Mouse (Mus musculus) layer of hippocampus, adult 9-11 months (tissue): ENCODE results near the gene Ddx41.
A peak's percentile ranks its signal among the peaks of the same experiment; 100 is the strongest.
"Not testable (repeated sequence)": the region's sequence is repeated elsewhere in the genome, so short reads cannot be mapped to it uniquely, and the experiment has no call there.

Source experiments
- DNase-seq: peaks from one replicate; pipeline ENCODE4 v3.0.0; 2022

Ddx41 gene

GRCm38 (mm10) chr13:55536194-55537175 is at the start of gene Ddx41:
TSS of gene Ddx41 (minus strand) at chr13:55536658.
- peak; percentile 100 for DNase-seq

- DNase-seq, result no peak
These were observed 41.6 kb upstream of the Ddx41 start for GRCm38 (mm10) chr13:55578086-55578485.

- DNase-seq, result not testable (repeated sequence)
These were observed 40.4 kb upstream of the Ddx41 start for GRCm38 (mm10) chr13:55576872-55577271.

GRCm38 (mm10) chr13:55575932-55576331 is 39.5 kb upstream of the Ddx41 start:
- DNase-seq, result no peak

GRCm38 (mm10) chr13:55574321-55574720 is 37.9 kb upstream of the Ddx41 start:
- DNase-seq, result no peak

GRCm38 (mm10) chr13:55573432-55573831 is 37.0 kb upstream of the Ddx41 start, which contains the start of gene Tmed9:
TSS of gene Tmed9 (plus strand) at chr13:55573732.
- DNase-seq, result no peak

GRCm38 (mm10) chr13:55571977-55572376 is 35.5 kb upstream of the Ddx41 start:
- DNase-seq, result no peak

- DNase-seq, result peak; percentile 92
These were observed 34.7 kb upstream of the Ddx41 start, which contains the start of gene Fam193b for GRCm38 (mm10) chr13:55571027-55571751. TSS of gene Fam193b (minus strand) at chr13:55571120.

GRCm38 (mm10) chr13:55570286-55570973 is 34.0 kb upstream of the Ddx41 start:
- DNase-seq, result no peak

- no peak for DNase-seq
These were observed 33.3 kb upstream of the Ddx41 start for GRCm38 (mm10) chr13:55569726-55570285.

- DNase-seq, result not testable (repeated sequence)
These were observed 32.1 kb upstream of the Ddx41 start for GRCm38 (mm10) chr13:55568524-55568923.

- DNase-seq, result no peak
These were observed 31.5 kb upstream of the Ddx41 start for GRCm38 (mm10) chr13:55567949-55568348.

- DNase-seq, result no peak
These were observed 30.5 kb upstream of the Ddx41 start for GRCm38 (mm10) chr13:55567001-55567400.

GRCm38 (mm10) chr13:55563266-55563879 is 26.9 kb upstream of the Ddx41 start:
- DNase-seq, result no peak

- no peak for DNase-seq
These were observed 21.0 kb upstream of the Ddx41 start for GRCm38 (mm10) chr13:55557499-55557898.

- DNase-seq, result no peak
These were observed 19.5 kb upstream of the Ddx41 start for GRCm38 (mm10) chr13:55555921-55556320.

- DNase-seq, result no peak
These were observed 12.6 kb upstream of the Ddx41 start for GRCm38 (mm10) chr13:55549061-55549460.

- DNase-seq, result no peak
These were observed 12.0 kb upstream of the Ddx41 start for GRCm38 (mm10) chr13:55548426-55548825.

GRCm38 (mm10) chr13:55547916-55548315 is 11.5 kb upstream of the Ddx41 start:
- DNase-seq, result no peak

GRCm38 (mm10) chr13:55544792-55545191 is 8.3 kb upstream of the Ddx41 start:
- DNase-seq, result no peak

GRCm38 (mm10) chr13:55543447-55543846 is 7.0 kb upstream of the Ddx41 start:
- DNase-seq, result no peak

GRCm38 (mm10) chr13:55542891-55543290 is 6.4 kb upstream of the Ddx41 start:
- no peak for DNase-seq
